ENCODE assay signal across 18 mouse cellular contexts in genomic region chr2:65119667-65120066, GRCm38 (mm10).
A peak's percentile ranks its signal among the peaks of the same experiment; 100 is the strongest.
DNase-seq lines count a peak whose midpoint lies in the region; ATAC-seq lines count a peak whose summit lies in the region.
"Had no signal": no experiment of that assay in that cellular context is flagged by ENCODE, and none has a peak within 500 bp of the region (broad histone marks: within the 10 kb centered on the region; RNA-seq: fewer than 3 reads in every experiment).

No protein-coding gene starts in this region.

- WGBS in limb, embryonic 11.5 days, result 51% methylated on average over 8 of the region's 8 CpGs
- 62% methylated on average over 8 of the region's 8 CpGs for WGBS in limb, embryonic 10.5 days
- WGBS in embryonic facial prominence, embryonic 13.5 days, result 28% methylated on average over 8 of the region's 8 CpGs

- peak; percentile 64; the same call in 1 of the 2 replicates for ATAC-seq in limb, embryonic 11.5 days (ENCODE audit: insufficient number of reproducible peaks, low FRiP score, low TSS enrichment, low read depth)
- ATAC-seq in embryonic facial prominence, embryonic 13.5 days (ENCODE audit: insufficient number of reproducible peaks, insufficient read depth, low FRiP score, low TSS enrichment, low read depth), result 0 out of 2 replicates have a peak, but pooled peaks have one; percentile 43
- peak; percentile 19; the same call in 1 of the 2 replicates for ATAC-seq in megakaryocyte progenitor cell, adult 5-6 weeks (replicated peaks; ENCODE audit: poor library complexity)
- ATAC-seq: inflammation-experienced regulatory T-cells, adult 6 months had no signal

- no peak overlapping the region for H3K9ac ChIP-seq in limb, embryonic 11.5 days (ENCODE audit: low read length)
- H3K9ac ChIP-seq in embryonic facial prominence, embryonic 13.5 days, result no peak overlapping the region
- H3K9ac ChIP-seq: liver, postnatal 0 days; midbrain, embryonic 12.5 days had no signal

- H3K4me1 ChIP-seq in limb, embryonic 11.5 days (ENCODE audit: control insufficient read depth, insufficient read depth, low read length), result no peaks in the 10 kb centered on the region; the same call in 1 of the 2 replicates
- peaks cover 17% of the 10 kb centered on the region for H3K4me1 ChIP-seq in limb, embryonic 10.5 days
- H3K4me1 ChIP-seq in brown adipose tissue, adult 24 weeks (ENCODE audit: control insufficient read depth, insufficient read depth, insufficient read length, low read length), result peaks cover 8% of the 10 kb centered on the region
- peaks cover 13% of the 10 kb centered on the region for H3K4me1 ChIP-seq in embryonic facial prominence, embryonic 13.5 days
- H3K4me1 ChIP-seq: midbrain, embryonic 12.5 days had no signal

- H3K4me2 ChIP-seq in limb, embryonic 11.5 days (ENCODE audit: low read depth, severe bottlenecking), result no peak overlapping the region
- H3K4me2 ChIP-seq in embryonic facial prominence, embryonic 13.5 days, result peak overlapping the region; percentile 5; the same call in 1 of the 2 replicates
- H3K4me2 ChIP-seq: midbrain, embryonic 12.5 days had no signal

- H3K9me3 ChIP-seq in limb, embryonic 11.5 days (ENCODE audit: control insufficient read depth, low read length), result no peaks in the 10 kb centered on the region
- no peaks in the 10 kb centered on the region for H3K9me3 ChIP-seq in limb, embryonic 10.5 days (replicated peaks)
- H3K9me3 ChIP-seq in embryonic facial prominence, embryonic 13.5 days, result no peaks in the 10 kb centered on the region
- H3K9me3 ChIP-seq: midbrain, embryonic 12.5 days had no signal

- H3K27ac ChIP-seq in limb, embryonic 11.5 days (replicated peaks; ENCODE audit: low read depth, low read length), result no peak overlapping the region
- no peak overlapping the region for H3K27ac ChIP-seq in limb, embryonic 10.5 days
- H3K27ac ChIP-seq in brown adipose tissue, adult 24 weeks (replicated peaks; ENCODE audit: low read depth, low read length), result peak overlapping the region; percentile 86
- H3K27ac ChIP-seq in embryonic facial prominence, embryonic 13.5 days, result peak overlapping the region; percentile 60; the same call in 1 of the 2 replicates
- H3K27ac ChIP-seq: midbrain, embryonic 12.5 days had no signal

- DNase-seq in limb, embryonic 11.5 days (ENCODE audit: low spot score), result no peak
- DNase-seq in limb, embryonic 10.5 days (ENCODE audit: low spot score), result no peak
- no peak for DNase-seq in frontal cortex, postnatal 14 days (ENCODE audit: low spot score in 2 of 2)
- DNase-seq in adrenal gland, adult 2 months, result no peak
- DNase-seq: adrenal gland, postnatal 10 days; cerebellum, postnatal 14 days; heart, postnatal 36 days; kidney, postnatal 10 days; left cerebral cortex, postnatal 4 days; liver, postnatal 0 days; thymus, postnatal 4 days had no signal

- H3K27me3 ChIP-seq in limb, embryonic 11.5 days (ENCODE audit: control insufficient read depth, insufficient read depth, low read length), result no peaks in the 10 kb centered on the region
- no peaks in the 10 kb centered on the region for H3K27me3 ChIP-seq in limb, embryonic 10.5 days (ENCODE audit: low read depth, poor library complexity, severe bottlenecking)
- no peaks in the 10 kb centered on the region for H3K27me3 ChIP-seq in embryonic facial prominence, embryonic 13.5 days
- H3K27me3 ChIP-seq: CH12.LX; midbrain, embryonic 12.5 days; Patski had no signal

- H3K4me3 ChIP-seq in limb, embryonic 11.5 days (ENCODE audit: low read depth, low read length), result no peak overlapping the region
- H3K4me3 ChIP-seq in limb, embryonic 10.5 days, result no peak overlapping the region
- H3K4me3 ChIP-seq in brown adipose tissue, adult 24 weeks (ENCODE audit: insufficient read depth, low read depth, low read length), result no peak overlapping the region
- no peak overlapping the region for H3K4me3 ChIP-seq in embryonic facial prominence, embryonic 13.5 days
- H3K4me3 ChIP-seq: midbrain, embryonic 12.5 days had no signal

- H3K36me3 ChIP-seq in limb, embryonic 11.5 days (ENCODE audit: control insufficient read depth, insufficient read depth, low read length), result no peaks in the 10 kb centered on the region
- H3K36me3 ChIP-seq in limb, embryonic 10.5 days, result no peaks in the 10 kb centered on the region
- no peaks in the 10 kb centered on the region for H3K36me3 ChIP-seq in embryonic facial prominence, embryonic 13.5 days
- H3K36me3 ChIP-seq: midbrain, embryonic 12.5 days had no signal

Comparison
In these comparisons a context has a peak if more than half of its experiments do, and no peak if none do; other contexts are left out.
1. H3K27ac ChIP-seq: peak in brown adipose tissue, adult 24 weeks (single experiment) and embryonic facial prominence, embryonic 13.5 days (single experiment); none in limb, embryonic 11.5 days (single experiment) and limb, embryonic 10.5 days (single experiment).
2. Peak in every context shown above with its lines, with median percentiles within 50 percentile points of each other: ATAC-seq.